Mouse (Mus musculus) intestine, embryonic 14.5 days (tissue): ENCODE results near the gene Msi2. TPM values are rescaled to one million over a fixed set of nuclear protein-coding genes. Genes with fewer than 3 reads are reported as not detected.

ENCODE experiments used
- ATAC-seq: fragments of 200-750 bp; cut with Nextera tagmentation; replicated peaks from 2 replicates; pipeline ENCODE4 v1.8.0; 2017; ENCODE audit warnings: low read depth, moderate number of reproducible peaks, moderate TSS enrichment, moderate library complexity; ENCODE audit not compliant: low FRiP score, low TSS enrichment
- DNase-seq: peaks from one replicate; pipeline ENCODE4 v3.0.0-alpha.2; 2018; ENCODE audit warnings: low spot score
- H3K27ac ChIP-seq: fragments of 300-500 bp; sonication (generic); 2 replicates; pipeline ENCODE4 v1.5.1; 2014; ENCODE audit warnings: low read depth, mild to moderate bottlenecking, control low read depth
- H3K27me3 ChIP-seq: fragments of 300-500 bp; sonication (generic); replicated peaks from 2 replicates; pipeline ENCODE4 v1.6.1; 2014; ENCODE audit warnings: low read length, control low read depth; ENCODE audit not compliant: control insufficient read depth, insufficient read depth
- H3K36me3 ChIP-seq: fragments of 300-500 bp; sonication (generic); 2 replicates; pipeline ENCODE4 v1.6.1; 2014; ENCODE audit warnings: low read length, control low read depth; ENCODE audit not compliant: control insufficient read depth, insufficient read depth
- H3K4me1 ChIP-seq: fragments of 300-500 bp; sonication (generic); replicated peaks from 2 replicates; pipeline ENCODE4 v1.6.1; 2014; ENCODE audit warnings: low read length, control low read depth, mixed read lengths; ENCODE audit not compliant: control insufficient read depth, insufficient read depth
- H3K4me2 ChIP-seq: fragments of 300-500 bp; sonication (generic); 2 replicates; pipeline ENCODE4 v1.6.1; 2014; ENCODE audit warnings: low read length
- H3K4me3 ChIP-seq: fragments of 300-500 bp; sonication (generic); 2 replicates; pipeline ENCODE4 v1.5.1; 2014; ENCODE audit warnings: low read depth, low read length, control low read depth, mixed read lengths
- H3K9ac ChIP-seq: fragments of 300-500 bp; sonication (generic); 2 replicates; pipeline ENCODE4 v1.6.1; 2014; ENCODE audit warnings: mild to moderate bottlenecking, low read length
- H3K9me3 ChIP-seq: fragments of 300-500 bp; sonication (generic); 2 replicates; pipeline ENCODE4 v1.6.1; 2016; ENCODE audit warnings: low read length, control low read depth; ENCODE audit not compliant: control insufficient read depth
- WGBS: fragments of 180-500 bp; shearing (Covaris S2); extraction: QIAGEN DNeasy Blood & Tissue Kit; methylation state at CpG from one replicate; pipeline ENCODE4 v1.1.7; 2014; 5-methylcytosine and 5-hydroxymethylcytosine counted together
- polyA plus RNA-seq: library from polyadenylated mRNA; unstranded; fragments of >200 nt; fragmentation: Nextera tagmentation; extraction: Ambion mirVana; gene quantifications from 2 replicates; pipeline ENCODE4 v1.2.1, GENCODE M21; 2014

Gene Msi2
- polyA plus RNA-seq, 1 experiment from 2014 or later = 13.6 TPM

DNA sequence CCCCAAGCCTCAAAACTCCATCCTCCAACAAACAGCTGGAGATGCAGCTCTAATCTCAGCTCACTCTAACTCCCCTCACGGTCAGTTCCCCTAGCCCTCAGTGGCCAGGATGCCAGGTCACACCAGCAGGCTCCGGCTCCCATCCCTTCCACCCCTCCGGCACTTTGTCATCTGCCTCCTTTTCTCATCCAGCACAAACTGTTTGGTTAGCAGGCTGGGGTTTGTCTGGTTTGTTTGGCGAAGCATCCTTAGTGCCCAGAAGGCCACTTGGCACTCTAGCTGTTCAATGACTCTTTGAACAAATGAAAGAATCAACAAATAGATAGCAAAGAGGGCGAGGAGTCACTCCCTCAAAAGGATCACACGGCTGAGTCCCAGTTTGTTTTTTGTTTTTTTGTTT, 194.8 kb downstream of the Msi2 start:
- Histone ChIP-seq H3K36me3 (no peaks in the 10 kb centered on the region), H3K27ac (no peak overlapping the region), H3K4me3 (no peak overlapping the region), H3K9me3 (no peaks in the 10 kb centered on the region), H3K4me2 (no peak overlapping the region), H3K9ac (no peak overlapping the region), H3K27me3 (no peaks in the 10 kb centered on the region), H3K4me1 (peaks cover 52% of the 10 kb centered on the region)
- WGBS = 75% methylated on average over 6 of the region's 6 CpGs
- no peak for DNase-seq
- no peak for ATAC-seq

DNA sequence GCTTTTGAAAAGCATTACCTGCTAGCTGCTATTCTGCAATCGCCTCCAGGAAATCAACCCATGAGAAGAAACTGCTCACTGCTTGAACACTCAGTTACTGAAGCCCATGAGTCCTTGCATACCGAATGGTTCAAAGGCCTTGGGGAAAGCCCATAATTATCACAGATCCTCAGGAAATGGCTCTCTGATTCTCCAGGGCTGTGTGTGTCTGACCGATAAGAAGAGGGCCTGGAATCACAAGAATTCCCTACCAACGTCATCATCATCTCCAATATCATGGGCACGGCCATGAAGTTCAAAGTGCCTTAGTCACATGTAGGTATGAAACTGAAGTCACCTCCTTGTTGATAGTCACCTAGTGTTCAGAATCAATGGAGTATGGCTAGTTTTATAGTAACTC, 196.2 kb downstream of the Msi2 start:
- Histone ChIP-seq H3K4me3 (no peak overlapping the region), H3K9ac (no peak overlapping the region), H3K27ac (no peak overlapping the region), H3K4me1 (peaks cover 40% of the 10 kb centered on the region), H3K9me3 (no peaks in the 10 kb centered on the region), H3K27me3 (no peaks in the 10 kb centered on the region), H3K36me3 (no peaks in the 10 kb centered on the region), H3K4me2 (no peak overlapping the region)
- 74% methylated on average over 5 of the region's 5 CpGs for WGBS
- ATAC-seq (no peak), DNase-seq (no peak)

DNA sequence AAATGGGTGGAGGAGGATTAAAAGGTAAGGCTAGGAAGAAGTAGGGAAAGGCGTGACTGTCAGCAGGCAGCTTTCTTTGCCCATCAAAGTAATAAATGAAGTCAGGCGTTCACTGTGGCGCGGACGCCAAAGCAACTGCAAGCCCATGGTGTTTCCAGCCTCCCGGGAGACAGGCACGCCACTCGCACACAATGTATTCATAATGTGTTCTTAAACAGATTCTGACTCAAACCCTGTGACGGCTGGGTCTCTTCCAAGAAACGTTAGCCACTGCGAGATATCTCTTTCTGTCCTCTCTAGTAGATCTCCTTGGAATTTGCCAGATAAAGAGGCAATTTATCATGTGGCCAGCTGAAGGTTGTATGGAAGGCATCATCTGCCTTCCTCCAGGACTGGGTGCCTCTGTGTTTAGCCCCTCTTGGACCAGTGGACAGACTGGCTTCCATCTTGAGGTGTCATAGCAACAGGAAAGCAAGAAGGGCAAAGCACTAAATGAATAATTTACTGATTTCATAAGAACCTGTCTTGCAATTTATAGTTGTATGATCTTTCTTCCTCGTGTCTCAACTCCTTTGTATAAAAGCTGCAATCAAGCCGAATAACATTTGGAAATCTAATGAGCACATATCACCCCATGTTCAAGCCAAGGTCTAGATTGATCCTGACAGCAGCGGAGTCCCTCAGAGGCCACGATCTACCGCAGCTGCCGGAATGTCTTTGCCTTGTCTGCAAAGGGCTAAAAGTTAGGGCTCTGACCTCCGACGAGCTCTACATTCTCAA, 197.2 kb downstream of the Msi2 start:
- Histone ChIP-seq H3K9ac (no peak overlapping the region), H3K4me1 (peaks cover 38% of the 10 kb centered on the region), H3K4me2 (no peak overlapping the region), H3K27ac (no peak overlapping the region), H3K27me3 (no peaks in the 10 kb centered on the region), H3K36me3 (no peaks in the 10 kb centered on the region), H3K4me3 (no peak overlapping the region), H3K9me3 (no peaks in the 10 kb centered on the region)
- ATAC-seq (no peak), DNase-seq (no peak)
- WGBS = 71% methylated on average over 19 of the region's 19 CpGs

DNA sequence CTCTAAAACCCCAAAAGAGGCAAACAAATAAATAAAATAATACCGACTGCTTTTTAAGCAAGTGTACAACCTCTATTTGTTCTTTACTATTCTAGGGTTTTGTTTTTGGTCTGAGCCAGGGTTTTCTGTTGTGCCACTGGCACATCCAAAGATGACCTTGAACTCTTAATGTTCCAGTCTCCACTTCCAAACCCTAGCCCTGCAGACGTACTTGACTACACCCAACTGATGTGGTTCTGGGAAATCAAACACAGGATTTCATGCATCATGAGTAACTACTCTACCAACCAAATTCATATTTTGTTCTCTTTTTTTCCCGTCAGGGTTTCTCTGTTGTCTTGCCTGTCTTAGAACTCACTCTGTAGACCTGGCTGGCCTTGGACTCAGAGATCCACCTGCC, 200.0 kb downstream of the Msi2 start:
- WGBS = 91% methylated on average over 3 of the region's 3 CpGs
- H3K9ac ChIP-seq = no peak overlapping the region
- no peak overlapping the region for H3K4me2 ChIP-seq
- H3K27ac ChIP-seq = no peak overlapping the region
- H3K4me3 ChIP-seq = no peak overlapping the region
- H3K36me3 ChIP-seq = no peaks in the 10 kb centered on the region
- H3K9me3 ChIP-seq = no peaks in the 10 kb centered on the region
- no peak for DNase-seq
- no peak for ATAC-seq
- H3K27me3 ChIP-seq = no peaks in the 10 kb centered on the region
- peaks cover 14% of the 10 kb centered on the region for H3K4me1 ChIP-seq

DNA sequence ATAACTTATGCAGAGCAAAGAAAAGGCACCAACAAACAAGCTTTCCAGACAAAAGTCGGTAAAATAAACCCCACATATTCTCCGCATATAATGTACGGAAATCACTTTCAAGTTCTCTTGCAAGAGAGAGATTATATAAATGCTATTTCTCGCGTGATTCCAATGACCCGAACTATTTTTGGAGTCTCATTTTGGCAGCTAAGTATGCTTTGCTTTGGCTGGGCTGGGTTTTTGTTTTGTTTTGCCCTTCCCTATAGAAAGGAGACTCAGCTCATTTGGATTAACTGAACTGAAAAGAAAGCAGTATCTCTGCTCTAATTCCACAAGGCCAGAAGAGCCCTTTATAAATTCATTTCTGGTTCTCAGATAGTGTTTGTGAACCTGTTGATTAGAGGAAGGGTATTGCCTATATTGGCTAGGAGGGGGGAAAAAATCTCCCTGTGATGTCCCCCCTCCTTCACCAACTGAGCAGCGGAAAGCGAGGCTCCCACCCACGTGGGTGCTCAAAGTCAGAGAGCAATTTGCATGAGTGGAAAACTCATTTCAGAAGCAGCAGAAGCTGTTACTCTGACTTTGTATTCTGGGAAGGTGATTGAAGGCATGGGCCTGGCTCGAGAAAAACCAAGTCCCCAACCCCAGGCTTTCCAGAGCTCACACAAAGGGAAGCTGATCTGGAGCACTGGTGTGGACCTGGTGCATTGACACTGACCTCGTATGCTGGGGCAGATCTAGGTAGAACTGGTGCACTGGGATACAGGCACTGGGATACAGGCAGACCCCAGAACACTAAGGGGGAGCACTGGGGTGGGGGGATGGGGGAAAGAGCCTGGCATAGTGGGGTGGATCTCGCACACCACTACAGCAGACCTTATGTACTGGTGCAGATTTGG, 201.5 kb downstream of the Msi2 start:
- H3K36me3 ChIP-seq = no peaks in the 10 kb centered on the region
- H3K9ac ChIP-seq = no peak overlapping the region
- 81% methylated on average over 12 of the region's 12 CpGs for WGBS
- H3K4me1 ChIP-seq = peaks cover 16% of the 10 kb centered on the region; the same call in 1 of the 2 replicates
- H3K4me2 ChIP-seq = no peak overlapping the region
- no peak for DNase-seq
- H3K27me3 ChIP-seq = no peaks in the 10 kb centered on the region
- no peaks in the 10 kb centered on the region for H3K9me3 ChIP-seq
- H3K27ac ChIP-seq = no peak overlapping the region
- no peak for ATAC-seq
- no peak overlapping the region for H3K4me3 ChIP-seq

DNA sequence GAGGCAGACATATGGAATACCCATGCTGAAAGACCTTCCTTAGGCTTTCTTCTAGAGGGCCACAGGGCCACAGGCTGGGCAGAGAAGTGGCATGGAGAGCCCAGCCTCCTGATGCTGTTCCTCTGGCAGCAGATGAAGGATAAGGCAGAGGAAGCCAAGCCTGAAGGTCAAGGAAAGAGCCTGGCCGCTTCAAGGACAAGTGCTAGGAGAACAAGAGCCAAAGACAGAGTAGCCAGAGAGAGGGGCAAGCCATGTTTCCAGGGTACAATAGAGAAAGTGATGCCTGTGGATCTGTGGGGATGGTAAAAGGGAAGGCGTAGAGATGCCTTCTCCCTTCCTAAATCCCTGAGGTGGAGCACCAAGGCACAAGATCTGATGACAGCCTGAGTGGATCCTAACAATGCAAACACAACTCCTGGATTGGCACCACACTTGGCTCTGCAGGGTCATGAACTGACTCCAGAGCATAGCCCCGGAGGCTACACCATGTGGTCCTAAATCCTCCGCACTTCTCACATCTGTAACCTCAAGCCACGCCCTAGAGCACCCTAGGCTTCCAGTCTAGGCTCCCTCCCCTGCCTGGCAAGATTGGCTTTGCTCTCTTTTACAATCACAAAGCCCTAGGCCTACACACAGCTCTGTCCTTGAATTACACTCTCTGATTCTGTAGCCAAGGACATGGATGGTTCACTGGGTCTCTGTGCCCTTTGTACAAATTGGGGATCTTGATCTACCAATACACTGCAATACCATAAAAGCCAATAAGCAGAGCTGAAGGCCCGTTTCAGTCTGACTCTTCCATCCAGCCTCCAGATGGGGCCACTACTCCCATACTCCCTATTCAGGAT, 202.4 kb downstream of the Msi2 start:
- Histone ChIP-seq H3K9ac (no peak overlapping the region), H3K4me3 (no peak overlapping the region), H3K4me2 (no peak overlapping the region), H3K27me3 (no peaks in the 10 kb centered on the region), H3K4me1 (peaks cover 9% of the 10 kb centered on the region; the same call in 1 of the 2 replicates), H3K9me3 (no peaks in the 10 kb centered on the region), H3K27ac (no peak overlapping the region), H3K36me3 (no peaks in the 10 kb centered on the region)
- no peak for DNase-seq
- WGBS = 67% methylated on average over 6 of the region's 6 CpGs
- ATAC-seq = no peak

DNA sequence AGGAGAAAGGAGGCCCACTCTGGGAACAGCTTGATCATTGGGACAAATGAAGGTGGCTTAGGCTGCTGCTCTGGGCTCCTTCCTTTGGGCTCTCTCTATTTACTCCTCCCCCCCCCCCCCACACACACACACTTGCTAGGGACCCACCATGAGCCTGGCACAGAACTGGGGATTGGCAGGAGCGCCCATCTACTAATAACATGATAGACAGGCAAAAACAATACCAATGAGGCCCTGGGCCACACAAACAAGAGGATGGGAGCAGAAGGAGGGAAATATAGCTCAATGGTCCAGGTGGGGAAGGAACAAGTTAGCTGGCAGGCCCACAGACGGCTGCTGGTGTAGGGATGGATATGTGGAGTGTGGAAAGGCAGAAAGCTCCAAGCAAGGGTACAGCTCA, 203.0 kb downstream of the Msi2 start:
- WGBS = 90% methylated on average over 2 of the region's 2 CpGs
- Histone ChIP-seq H3K27me3 (no peaks in the 10 kb centered on the region), H3K4me2 (no peak overlapping the region), H3K9me3 (no peaks in the 10 kb centered on the region), H3K4me1 (peaks cover 5% of the 10 kb centered on the region; the same call in 1 of the 2 replicates), H3K4me3 (no peak overlapping the region), H3K36me3 (no peaks in the 10 kb centered on the region), H3K27ac (no peak overlapping the region), H3K9ac (no peak overlapping the region)
- ATAC-seq (no peak), DNase-seq (no peak)

DNA sequence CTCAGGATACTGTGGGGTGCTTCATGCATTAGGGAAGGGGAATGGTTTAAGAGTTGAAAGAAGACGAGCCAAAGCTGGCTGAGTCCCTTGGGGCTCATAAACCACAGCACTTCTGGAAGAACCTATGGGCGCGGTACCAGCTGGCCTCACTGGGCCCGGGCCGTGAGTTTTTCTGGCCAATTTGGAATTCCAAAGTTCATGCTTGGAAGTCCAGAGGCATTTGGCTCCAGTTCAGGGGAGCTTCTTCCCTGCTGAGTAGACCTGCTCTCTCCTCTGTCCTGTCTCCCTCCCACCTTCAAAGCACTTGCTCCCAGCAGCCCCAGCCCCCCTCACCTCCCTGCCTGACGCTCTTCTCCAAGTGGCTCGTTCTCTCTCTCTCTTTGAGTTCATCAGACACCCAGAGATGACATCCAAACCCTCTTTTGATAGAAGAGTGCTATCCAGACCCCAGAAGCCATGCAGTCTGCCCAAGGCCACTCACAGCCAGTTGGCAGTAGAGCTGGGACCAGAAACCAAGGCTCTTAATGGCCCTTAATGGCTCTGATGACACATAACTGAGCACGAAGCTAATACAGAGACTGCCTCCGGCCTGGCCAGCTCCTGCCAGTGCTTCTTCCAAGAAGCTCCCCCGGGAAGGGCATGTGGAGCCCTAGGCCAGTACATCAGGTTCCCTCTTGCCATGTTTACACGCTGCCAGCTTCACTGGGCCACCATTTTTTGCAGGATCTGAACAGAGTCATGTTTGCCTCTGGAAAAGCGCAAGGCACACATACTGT, 204.0 kb downstream of the Msi2 start:
- H3K4me1 ChIP-seq = peaks cover 5% of the 10 kb centered on the region; the same call in 1 of the 2 replicates
- H3K27ac ChIP-seq = no peak overlapping the region
- DNase-seq (no peak), ATAC-seq (no peak)
- no peak overlapping the region for H3K4me2 ChIP-seq
- H3K36me3 ChIP-seq = no peaks in the 10 kb centered on the region
- H3K4me3 ChIP-seq = no peak overlapping the region
- no peaks in the 10 kb centered on the region for H3K27me3 ChIP-seq
- no peak overlapping the region for H3K9ac ChIP-seq
- H3K9me3 ChIP-seq = no peaks in the 10 kb centered on the region
- 76% methylated on average over 12 of the region's 12 CpGs for WGBS
